Mouse (Mus musculus): ENCODE results near the gene Vps26c.

Vps26c gene

GRCm38 (mm10) chr16:94526344-94527151 is at the start of gene Vps26c:
Vps26c (minus strand) TSS chr16:94526830.
- peak; percentile 97 for DNase-seq

GRCm38 (mm10) chr16:94575757-94576156 is 49.1 kb upstream of the Vps26c start:
- no peak for DNase-seq

- no peak for DNase-seq
These were observed 48.1 kb upstream of the Vps26c start for GRCm38 (mm10) chr16:94574718-94575094.

GRCm38 (mm10) chr16:94574025-94574717 is 47.5 kb upstream of the Vps26c start:
- DNase-seq: no peak

GRCm38 (mm10) chr16:94572422-94572821 is 45.8 kb upstream of the Vps26c start:
- no peak for DNase-seq

- no peak for DNase-seq
These were observed 44.7 kb upstream of the Vps26c start for GRCm38 (mm10) chr16:94571111-94571993.

- DNase-seq: peak; percentile 71
These were observed 43.9 kb upstream of the Vps26c start for GRCm38 (mm10) chr16:94570361-94571041.

- peak; percentile 99 for DNase-seq
These were observed 42.9 kb upstream of the Vps26c start, which contains the start of gene Dyrk1a for GRCm38 (mm10) chr16:94569229-94570176. Dyrk1a (plus strand) TSS chr16:94570010.

GRCm38 (mm10) chr16:94568335-94569228 is 42.0 kb upstream of the Vps26c start:
- peak; percentile 82 for DNase-seq

GRCm38 (mm10) chr16:94567751-94568150 is 41.1 kb upstream of the Vps26c start:
- DNase-seq: peak; percentile 41

GRCm38 (mm10) chr16:94566834-94567585 is 40.4 kb upstream of the Vps26c start:
- no peak for DNase-seq

- DNase-seq: no peak
These were observed 39.5 kb upstream of the Vps26c start for GRCm38 (mm10) chr16:94566124-94566523.

- DNase-seq: peak; percentile 47
These were observed 34.0 kb upstream of the Vps26c start for GRCm38 (mm10) chr16:94560618-94561017.

- DNase-seq: no peak
These were observed 33.2 kb upstream of the Vps26c start for GRCm38 (mm10) chr16:94559782-94560181.

GRCm38 (mm10) chr16:94559282-94559681 is 32.7 kb upstream of the Vps26c start:
- peak; percentile 27 for DNase-seq

GRCm38 (mm10) chr16:94556228-94556627 is 29.6 kb upstream of the Vps26c start:
- peak; percentile 87 for DNase-seq

GRCm38 (mm10) chr16:94555346-94555745 is 28.7 kb upstream of the Vps26c start:
- no peak for DNase-seq

- no peak for DNase-seq
These were observed 25.3 kb upstream of the Vps26c start for GRCm38 (mm10) chr16:94551934-94552333.

- no peak for DNase-seq
These were observed 23.2 kb upstream of the Vps26c start for GRCm38 (mm10) chr16:94549813-94550212.

All from lung, postnatal 36 days (tissue).